Mouse (Mus musculus): ENCODE measurements around the gene Hk2.

The Hk2 gene

DNA sequence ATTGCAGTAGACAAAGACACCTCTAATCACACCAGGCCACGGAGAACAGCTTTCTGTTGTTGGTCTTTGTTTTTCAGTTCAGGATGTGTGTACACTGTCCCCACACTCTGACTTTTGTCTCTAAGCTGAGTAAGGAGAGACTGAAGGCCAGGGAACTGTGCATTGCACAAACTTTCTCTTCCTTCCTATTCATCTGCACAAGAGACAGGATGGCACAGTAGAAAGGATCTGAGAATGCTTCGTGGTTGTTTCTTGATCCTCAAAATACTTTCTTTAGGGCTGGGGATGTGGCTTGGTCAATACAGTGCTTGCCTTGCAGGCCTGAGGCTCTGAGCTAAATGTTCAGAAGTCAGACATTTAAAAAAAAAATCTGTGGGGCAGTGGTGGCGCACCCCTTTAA, 30.7 kb upstream of the Hk2 start:
- Histone ChIP-seq H3K36me3 (ENCODE audit: insufficient read depth, low read length) (no peaks in the 10 kb centered on the region), H3K27me3 (ENCODE audit: insufficient read depth, low read length) (no peaks in the 10 kb centered on the region), H3K9me3 (ENCODE audit: low read length) (peaks cover 28% of the 10 kb centered on the region), H3K4me3 (replicated peaks; ENCODE audit: low read length) (no peak overlapping the region), H3K4me1 (replicated peaks; ENCODE audit: low read depth, low read length) (no peaks in the 10 kb centered on the region)
- TF ChIP-seq CTCF (conservative IDR thresholded peaks at IDR 0.05; ENCODE audit: low read length) (no peak), NANOG (IDR thresholded peaks at IDR 0.05; ENCODE audit: borderline replicate concordance, low read length) (no peak), POU5F1 (IDR thresholded peaks at IDR 0.05; ENCODE audit: borderline replicate concordance, low read length) (no peak)

DNA sequence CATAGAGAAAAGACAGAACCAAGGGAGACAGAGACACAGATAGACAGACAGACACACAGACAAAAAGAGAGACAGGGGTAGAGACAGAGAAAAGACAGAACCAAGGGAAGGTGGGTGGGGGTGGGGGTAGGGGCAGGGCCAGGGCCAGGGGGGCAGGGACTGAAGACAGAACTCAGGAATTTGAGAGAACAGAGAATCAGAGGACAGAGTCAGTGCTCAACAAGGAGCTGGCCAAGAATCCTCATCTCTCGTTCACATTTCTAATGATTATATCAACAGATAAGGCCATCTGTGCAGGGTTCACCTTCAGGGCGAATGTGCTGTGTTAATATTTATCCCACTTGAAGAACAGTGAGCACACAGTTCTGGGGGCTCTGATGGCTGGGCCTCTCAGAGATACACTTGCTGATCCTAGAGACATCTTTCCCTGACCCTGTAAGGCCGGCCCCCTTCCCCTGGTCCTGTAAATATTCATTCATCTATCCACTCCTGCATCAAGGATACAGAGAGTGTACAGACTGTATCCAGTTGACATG, 24.0 kb upstream of the Hk2 start:
- H3K27me3 ChIP-seq (ENCODE audit: insufficient read depth, low read length) = no peaks in the 10 kb centered on the region
- H3K36me3 ChIP-seq (ENCODE audit: insufficient read depth, low read length) = no peaks in the 10 kb centered on the region
- H3K4me1 ChIP-seq (replicated peaks; ENCODE audit: low read depth, low read length) = no peaks in the 10 kb centered on the region
- H3K9me3 ChIP-seq (ENCODE audit: low read length) = peaks cover 19% of the 10 kb centered on the region
- H3K4me3 ChIP-seq (replicated peaks; ENCODE audit: low read length) = no peak overlapping the region
- TF ChIP-seq POU5F1 (IDR thresholded peaks at IDR 0.05; ENCODE audit: borderline replicate concordance, low read length) = no peak
- no peak for TF ChIP-seq NANOG (IDR thresholded peaks at IDR 0.05; ENCODE audit: borderline replicate concordance, low read length)
- TF ChIP-seq CTCF (conservative IDR thresholded peaks at IDR 0.05; ENCODE audit: low read length) = no peak

GRCm38 (mm10) chr6:82797300-82797839, 23.1 kb upstream of the Hk2 start:
- H3K4me3 ChIP-seq (replicated peaks; ENCODE audit: low read length) = no peak overlapping the region
- no peaks in the 10 kb centered on the region for H3K4me1 ChIP-seq (replicated peaks; ENCODE audit: low read depth, low read length)
- no peaks in the 10 kb centered on the region for H3K36me3 ChIP-seq (ENCODE audit: insufficient read depth, low read length)
- no peaks in the 10 kb centered on the region for H3K27me3 ChIP-seq (ENCODE audit: insufficient read depth, low read length)
- H3K9me3 ChIP-seq (ENCODE audit: low read length) = peaks cover 12% of the 10 kb centered on the region
- TF ChIP-seq POU5F1 (IDR thresholded peaks at IDR 0.05; ENCODE audit: borderline replicate concordance, low read length) (no peak), CTCF (conservative IDR thresholded peaks at IDR 0.05; ENCODE audit: low read length) (no peak), NANOG (IDR thresholded peaks at IDR 0.05; ENCODE audit: borderline replicate concordance, low read length) (no peak)

- no peaks in the 10 kb centered on the region for H3K4me1 ChIP-seq (replicated peaks; ENCODE audit: low read depth, low read length)
- peaks cover 8% of the 10 kb centered on the region; the same call in 1 of the 2 replicates for H3K9me3 ChIP-seq (ENCODE audit: low read length)
- H3K36me3 ChIP-seq (ENCODE audit: insufficient read depth, low read length) = no peaks in the 10 kb centered on the region
- no peak overlapping the region for H3K4me3 ChIP-seq (replicated peaks; ENCODE audit: low read length)
- TF ChIP-seq CTCF (conservative IDR thresholded peaks at IDR 0.05; ENCODE audit: low read length) (no peak), NANOG (IDR thresholded peaks at IDR 0.05; ENCODE audit: borderline replicate concordance, low read length) (no peak), POU5F1 (IDR thresholded peaks at IDR 0.05; ENCODE audit: borderline replicate concordance, low read length) (no peak)
- H3K27me3 ChIP-seq (ENCODE audit: insufficient read depth, low read length) = 0 out of 2 replicates have a peak, but pooled peaks cover 3% of the 10 kb centered on the region
Observed at GRCm38 (mm10) chr6:82790864-82791263, 16.6 kb upstream of the Hk2 start.

GRCm38 (mm10) chr6:82783906-82784305, 9.7 kb upstream of the Hk2 start:
- H3K27me3 ChIP-seq (ENCODE audit: insufficient read depth, low read length) = peaks cover 14% of the 10 kb centered on the region
- TF ChIP-seq POU5F1 (IDR thresholded peaks at IDR 0.05; ENCODE audit: borderline replicate concordance, low read length) (no peak), CTCF (conservative IDR thresholded peaks at IDR 0.05; ENCODE audit: low read length) (no peak), NANOG (IDR thresholded peaks at IDR 0.05; ENCODE audit: borderline replicate concordance, low read length) (no peak)
- H3K4me1 ChIP-seq (replicated peaks; ENCODE audit: low read depth, low read length) = 0 out of 2 replicates have a peak, but pooled peaks cover 4% of the 10 kb centered on the region
- H3K9me3 ChIP-seq (ENCODE audit: low read length) = no peaks in the 10 kb centered on the region
- H3K36me3 ChIP-seq (ENCODE audit: insufficient read depth, low read length) = no peaks in the 10 kb centered on the region
- no peak overlapping the region for H3K4me3 ChIP-seq (replicated peaks; ENCODE audit: low read length)

GRCm38 (mm10) chr6:82780802-82781393, 6.6 kb upstream of the Hk2 start:
- no peak overlapping the region for H3K4me3 ChIP-seq (replicated peaks; ENCODE audit: low read length)
- TF ChIP-seq NANOG (IDR thresholded peaks at IDR 0.05; ENCODE audit: borderline replicate concordance, low read length) = no peak
- TF ChIP-seq CTCF (conservative IDR thresholded peaks at IDR 0.05; ENCODE audit: low read length) = no peak
- TF ChIP-seq POU5F1 (IDR thresholded peaks at IDR 0.05; ENCODE audit: borderline replicate concordance, low read length) = no peak
- H3K36me3 ChIP-seq (ENCODE audit: insufficient read depth, low read length) = no peaks in the 10 kb centered on the region
- 0 out of 2 replicates have a peak, but pooled peaks cover 4% of the 10 kb centered on the region for H3K4me1 ChIP-seq (replicated peaks; ENCODE audit: low read depth, low read length)
- no peaks in the 10 kb centered on the region for H3K9me3 ChIP-seq (ENCODE audit: low read length)
- peaks cover 20% of the 10 kb centered on the region for H3K27me3 ChIP-seq (ENCODE audit: insufficient read depth, low read length)

DNA sequence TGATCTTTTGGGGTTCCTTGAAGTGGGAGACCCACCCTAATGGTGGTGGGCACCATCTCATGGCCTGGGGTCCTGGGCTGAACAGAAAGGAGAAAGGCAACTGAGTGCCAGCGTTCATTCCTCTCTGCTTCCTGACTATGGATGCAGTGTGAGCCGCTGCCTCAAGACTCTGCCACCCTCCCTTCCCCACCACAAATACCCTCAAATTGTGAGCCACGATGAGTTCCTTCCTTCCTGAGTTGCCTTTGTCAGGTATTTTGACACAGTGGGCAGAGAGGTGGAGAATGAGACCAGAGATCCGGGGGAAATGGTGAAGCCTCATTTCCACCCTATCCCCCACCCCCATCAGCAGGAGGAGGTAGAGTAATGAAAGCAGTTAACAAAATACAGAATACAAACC, 6.1 kb upstream of the Hk2 start:
- no peaks in the 10 kb centered on the region for H3K9me3 ChIP-seq (ENCODE audit: low read length)
- peaks cover 26% of the 10 kb centered on the region for H3K27me3 ChIP-seq (ENCODE audit: insufficient read depth, low read length)
- no peak overlapping the region for H3K4me3 ChIP-seq (replicated peaks; ENCODE audit: low read length)
- TF ChIP-seq POU5F1 (IDR thresholded peaks at IDR 0.05; ENCODE audit: borderline replicate concordance, low read length) = no peak
- TF ChIP-seq CTCF (conservative IDR thresholded peaks at IDR 0.05; ENCODE audit: low read length) = no peak
- no peaks in the 10 kb centered on the region for H3K36me3 ChIP-seq (ENCODE audit: insufficient read depth, low read length)
- peaks cover 10% of the 10 kb centered on the region for H3K4me1 ChIP-seq (replicated peaks; ENCODE audit: low read depth, low read length)

DNA sequence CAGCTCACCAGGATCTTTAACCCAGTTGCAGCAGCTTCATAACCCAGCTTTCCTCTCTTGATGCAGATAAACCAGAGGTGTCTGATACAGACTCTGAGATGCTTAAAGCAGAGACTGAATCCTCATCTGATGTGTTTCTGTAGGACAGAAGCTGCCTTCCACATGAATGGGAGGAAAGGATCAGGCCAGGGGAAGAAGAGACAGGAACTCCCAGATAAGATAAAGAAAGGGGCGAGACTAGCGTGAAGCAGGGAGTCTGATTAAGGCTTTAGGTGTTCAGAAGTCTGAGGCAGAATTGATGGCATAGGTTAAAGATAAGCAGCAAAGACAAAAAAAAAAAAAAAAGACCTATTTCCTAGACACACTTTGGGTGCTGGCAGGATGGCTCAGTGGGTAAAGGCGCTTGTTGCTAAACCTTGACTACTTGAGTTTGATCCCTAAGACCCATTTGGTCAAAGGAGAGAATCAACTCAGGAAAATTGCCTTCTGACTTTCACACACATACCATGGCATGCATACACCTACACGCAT, 2.9 kb upstream of the Hk2 start:
- Histone ChIP-seq H3K9me3 (ENCODE audit: low read length) (no peaks in the 10 kb centered on the region), H3K4me1 (replicated peaks; ENCODE audit: low read depth, low read length) (peaks cover 17% of the 10 kb centered on the region), H3K36me3 (ENCODE audit: insufficient read depth, low read length) (peaks cover 4% of the 10 kb centered on the region; the same call in 1 of the 2 replicates), H3K4me3 (replicated peaks; ENCODE audit: low read length) (no peak overlapping the region), H3K27me3 (ENCODE audit: insufficient read depth, low read length) (peaks cover 28% of the 10 kb centered on the region)
- no peak for TF ChIP-seq NANOG (IDR thresholded peaks at IDR 0.05; ENCODE audit: borderline replicate concordance, low read length)
- no peak for TF ChIP-seq CTCF (conservative IDR thresholded peaks at IDR 0.05; ENCODE audit: low read length)
- TF ChIP-seq POU5F1 (IDR thresholded peaks at IDR 0.05; ENCODE audit: borderline replicate concordance, low read length) = no peak

Data from E14TG2a.4 (cell line).